Mouse (Mus musculus) urinary bladder, postnatal 25 days (tissue): ENCODE measurements around the gene Sema5b.

Experiments used
- DNase-seq: peaks from one replicate; pipeline ENCODE4 v3.0.0; 2022; ENCODE audit warnings: low spot score

Gene Sema5b

DNA sequence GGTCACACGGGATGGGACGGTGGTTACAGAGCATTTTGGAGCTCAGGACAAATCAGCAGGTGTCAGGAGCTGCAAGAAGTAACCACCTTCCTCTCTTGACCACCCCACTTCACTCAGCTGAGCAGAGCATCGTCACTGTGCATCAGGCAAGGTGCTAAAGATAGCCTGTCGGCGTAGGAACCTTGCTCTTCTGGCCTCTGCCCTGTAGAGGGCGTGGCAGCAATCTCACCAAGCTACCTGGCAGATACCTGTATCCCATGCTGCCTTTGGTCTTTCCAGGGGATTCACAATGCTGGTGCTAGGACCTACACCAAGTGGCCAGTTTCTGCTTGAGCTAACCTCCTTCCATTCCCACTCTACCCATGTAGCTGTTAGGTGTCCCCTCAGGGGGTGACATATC is 55.3 kb downstream of the Sema5b start:
- no peak for DNase-seq

GRCm38 (mm10) chr16:35596661-35597350 is 55.9 kb downstream of the Sema5b start:
- DNase-seq = no peak

- DNase-seq = no peak
These were observed 57.0 kb downstream of the Sema5b start for GRCm38 (mm10) chr16:35597991-35598390.

DNA sequence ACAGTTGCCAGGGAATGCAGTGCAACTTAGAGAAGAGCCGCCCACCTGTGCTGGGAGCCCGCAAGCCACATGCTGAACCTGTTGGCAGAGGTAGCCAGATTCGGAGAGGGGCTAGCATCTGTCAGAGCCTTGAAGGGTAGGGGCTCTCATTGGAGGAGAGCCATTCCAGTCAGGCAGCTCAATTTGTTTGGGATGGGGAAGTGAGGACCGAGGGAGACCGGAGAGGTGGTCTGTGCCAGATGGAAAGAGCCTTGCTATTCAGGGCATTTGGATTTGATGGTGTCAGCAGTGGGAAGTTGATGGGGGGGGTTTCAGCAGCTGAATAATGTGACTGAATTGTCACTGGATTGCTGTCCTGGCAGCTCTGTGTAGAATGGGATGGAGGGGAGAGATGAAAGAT is 57.9 kb downstream of the Sema5b start:
- no peak for DNase-seq

DNA sequence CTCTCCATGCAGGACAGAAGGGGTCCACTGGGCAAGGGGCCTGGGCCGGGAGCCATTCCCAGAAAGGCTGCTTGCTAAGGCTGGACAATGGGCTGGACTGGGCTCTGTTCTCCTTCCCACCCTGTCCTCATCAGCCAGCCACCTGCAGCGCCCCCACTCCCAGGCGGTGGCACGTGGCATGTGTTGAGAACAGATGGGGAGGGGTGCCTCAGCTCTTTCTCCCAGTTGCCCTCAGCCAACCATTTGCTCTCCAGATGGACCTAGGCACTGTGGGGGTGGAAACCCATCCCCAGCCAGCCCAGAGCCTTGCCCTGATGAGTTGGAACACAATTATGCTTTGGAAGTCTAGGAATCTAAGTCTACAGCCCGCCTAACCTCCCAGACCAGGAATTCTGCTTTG is 59.3 kb downstream of the Sema5b start:
- no peak for DNase-seq

DNA sequence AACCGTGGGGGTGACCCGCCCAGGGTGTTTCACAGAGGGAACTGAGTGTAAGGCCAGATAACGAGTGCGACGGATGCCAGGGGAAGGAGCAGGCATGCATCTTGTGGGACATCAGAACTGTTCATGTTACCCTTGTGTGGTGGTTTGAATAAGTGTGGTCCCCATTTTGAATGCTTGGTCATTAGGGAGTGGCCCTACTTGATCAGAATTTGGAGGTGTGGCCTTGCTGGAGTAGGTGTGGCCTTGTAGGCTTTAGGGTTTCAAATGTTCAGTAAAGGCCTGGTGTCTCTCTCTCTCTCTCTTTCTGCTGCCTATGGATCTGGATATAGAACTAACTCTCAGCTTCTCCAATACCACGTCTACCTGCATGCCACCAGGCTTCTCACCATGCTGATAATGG is 60.5 kb downstream of the Sema5b start:
- DNase-seq = no peak

DNA sequence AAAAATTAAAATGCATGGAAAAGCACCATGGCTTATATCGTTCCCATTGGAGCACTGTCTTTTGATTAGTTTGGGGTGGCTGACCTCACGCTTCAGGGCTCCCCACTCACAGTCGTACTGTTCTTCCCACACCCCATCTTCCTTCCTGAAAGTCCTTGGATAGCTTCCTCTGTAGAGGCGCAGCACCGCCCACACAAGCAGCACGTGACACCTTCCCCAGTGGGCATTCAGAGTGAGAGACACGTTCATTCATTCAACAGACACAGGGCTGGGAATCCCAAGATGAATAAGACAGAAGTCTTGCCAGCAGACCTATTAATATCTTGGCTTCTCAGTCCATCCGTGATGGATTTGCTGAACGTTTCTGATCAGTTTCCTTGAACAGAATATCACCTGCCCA is 61.6 kb downstream of the Sema5b start:
- no peak for DNase-seq

DNA sequence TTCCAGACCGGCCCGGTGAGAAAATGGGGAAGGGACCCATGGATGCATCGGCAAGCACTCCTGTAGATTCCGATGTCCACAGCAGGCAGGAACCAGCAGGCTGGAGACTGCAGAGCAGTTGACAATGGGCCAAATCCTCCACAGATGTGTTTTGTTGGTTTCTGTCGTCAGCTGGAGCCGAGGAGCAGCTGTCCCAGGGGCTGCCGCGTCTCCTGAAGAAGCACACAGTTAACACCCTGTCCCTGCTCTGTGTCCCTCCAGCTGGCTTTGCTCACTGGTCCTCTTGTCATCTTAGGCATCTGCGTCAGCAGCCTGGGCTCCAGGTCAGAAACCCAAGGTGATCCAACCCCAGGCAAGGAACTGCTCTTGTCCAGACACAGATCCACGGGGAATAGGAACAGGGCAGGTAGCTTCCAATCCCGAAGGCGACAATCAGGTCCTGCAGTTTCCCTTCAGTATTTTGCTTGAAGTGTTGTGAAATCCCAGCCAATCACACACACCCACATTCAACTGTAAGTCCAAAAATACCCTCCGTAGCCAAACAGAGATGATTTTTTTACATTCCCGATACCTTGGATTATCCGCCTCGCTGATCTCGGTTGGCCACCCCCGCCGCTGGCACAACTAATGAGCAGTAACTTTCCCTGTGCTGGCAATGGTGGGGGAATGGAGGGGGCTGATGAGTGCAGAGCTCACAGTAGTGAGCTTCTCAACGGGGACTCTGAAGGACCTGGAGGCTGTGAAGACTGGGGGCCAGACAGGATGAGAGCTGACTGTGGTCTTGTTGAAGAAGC is 63.0 kb downstream of the Sema5b start:
- no peak for DNase-seq

GRCm38 (mm10) chr16:35607250-35607649 is 66.3 kb downstream of the Sema5b start:
- DNase-seq = no peak

GRCm38 (mm10) chr16:35608244-35608643 is 67.3 kb downstream of the Sema5b start:
- no peak for DNase-seq

- DNase-seq = no peak
These were observed 68.6 kb downstream of the Sema5b start for GRCm38 (mm10) chr16:35609561-35609960.

DNA sequence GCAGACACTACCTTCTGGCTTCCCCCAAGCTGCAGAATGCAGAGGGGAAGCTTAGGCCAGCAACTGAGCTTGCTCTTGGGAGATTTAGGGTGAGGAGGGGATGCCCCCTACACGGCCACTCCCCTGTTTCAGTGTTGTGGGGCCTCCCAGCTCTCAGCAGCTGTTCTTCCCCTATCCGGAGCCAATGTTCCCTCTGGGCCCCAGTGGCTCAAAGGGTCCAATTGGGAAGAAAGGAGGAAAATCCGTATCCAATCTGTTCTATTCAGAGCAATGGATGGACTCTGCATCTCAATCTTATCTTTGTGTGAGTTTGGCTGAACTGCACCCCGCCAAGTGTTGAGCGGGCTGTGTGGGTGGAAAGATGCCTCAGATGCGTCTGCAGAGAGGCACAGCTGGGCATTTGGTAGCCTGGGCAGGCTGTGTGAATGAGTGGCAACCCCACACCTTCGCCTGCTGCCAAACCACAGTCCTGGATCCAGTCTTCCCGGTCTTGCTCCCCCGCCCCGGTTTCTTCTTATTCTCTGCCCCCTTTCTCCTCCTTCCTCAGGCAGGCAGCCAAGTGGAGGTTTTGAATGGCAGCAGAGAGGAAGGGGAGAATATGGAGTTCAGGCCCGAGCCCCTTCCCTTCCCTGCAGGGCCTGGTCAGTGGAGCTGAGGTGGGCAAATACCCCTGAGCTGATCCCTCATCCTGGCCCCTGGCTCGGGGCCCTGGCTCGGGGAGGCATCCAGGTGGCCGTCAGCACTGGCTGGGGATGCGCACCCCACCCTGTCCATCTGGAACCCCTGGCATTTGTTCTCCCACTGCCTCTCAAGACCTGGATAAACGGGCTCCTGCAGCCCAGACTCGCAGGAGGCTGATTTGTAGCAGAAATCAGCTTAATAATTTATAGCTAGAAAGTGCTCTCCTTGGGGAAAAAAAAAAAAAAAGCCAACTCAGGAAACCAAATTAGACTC is 73.2 kb downstream of the Sema5b start:
- DNase-seq = no peak

DNA sequence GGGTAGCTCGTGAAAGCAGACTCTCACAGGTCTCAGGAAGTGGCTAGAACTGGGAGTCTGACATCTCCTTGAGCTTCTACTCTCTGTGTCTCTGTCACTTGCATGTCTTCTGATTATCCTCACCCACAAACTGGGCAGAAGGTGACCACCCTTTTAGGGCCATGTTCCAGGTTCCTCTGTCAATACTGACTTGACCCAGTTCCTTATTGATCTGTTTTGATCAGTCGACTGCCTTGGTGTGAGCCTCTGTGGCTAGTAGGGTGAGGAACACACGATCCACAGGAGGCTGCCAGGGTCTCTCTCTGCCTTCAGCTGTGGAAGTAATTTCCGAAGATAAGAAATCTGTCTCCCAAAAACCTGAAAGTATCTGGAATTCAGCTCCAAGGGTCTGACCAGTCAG is 76.8 kb downstream of the Sema5b start:
- DNase-seq = no peak

DNA sequence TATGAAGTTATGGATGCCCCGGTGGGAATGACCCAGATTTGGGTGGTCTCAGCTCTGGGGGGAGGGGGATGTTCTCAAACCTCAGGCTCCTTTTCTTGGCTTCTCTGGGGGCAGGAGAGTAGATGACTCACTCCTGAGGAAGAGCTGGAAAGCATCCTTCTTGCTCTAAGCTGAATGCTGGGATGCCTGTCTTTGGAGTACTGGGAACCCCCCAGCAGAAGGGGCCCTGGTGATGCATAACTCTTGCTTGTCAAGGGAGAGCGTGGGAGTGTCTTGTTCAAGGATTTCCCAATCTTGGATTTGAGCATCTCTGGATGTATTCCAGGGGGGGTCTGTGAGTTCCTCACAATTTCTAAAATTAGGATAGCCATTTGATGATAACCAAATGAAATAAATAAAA is 82.1 kb downstream of the Sema5b start:
- no peak for DNase-seq

GRCm38 (mm10) chr16:35623986-35624385 is 83.0 kb downstream of the Sema5b start:
- DNase-seq = no peak

GRCm38 (mm10) chr16:35624877-35625276 is 83.9 kb downstream of the Sema5b start:
- no peak for DNase-seq

- no peak for DNase-seq
These were observed 84.5 kb downstream of the Sema5b start for GRCm38 (mm10) chr16:35625286-35626020.

DNA sequence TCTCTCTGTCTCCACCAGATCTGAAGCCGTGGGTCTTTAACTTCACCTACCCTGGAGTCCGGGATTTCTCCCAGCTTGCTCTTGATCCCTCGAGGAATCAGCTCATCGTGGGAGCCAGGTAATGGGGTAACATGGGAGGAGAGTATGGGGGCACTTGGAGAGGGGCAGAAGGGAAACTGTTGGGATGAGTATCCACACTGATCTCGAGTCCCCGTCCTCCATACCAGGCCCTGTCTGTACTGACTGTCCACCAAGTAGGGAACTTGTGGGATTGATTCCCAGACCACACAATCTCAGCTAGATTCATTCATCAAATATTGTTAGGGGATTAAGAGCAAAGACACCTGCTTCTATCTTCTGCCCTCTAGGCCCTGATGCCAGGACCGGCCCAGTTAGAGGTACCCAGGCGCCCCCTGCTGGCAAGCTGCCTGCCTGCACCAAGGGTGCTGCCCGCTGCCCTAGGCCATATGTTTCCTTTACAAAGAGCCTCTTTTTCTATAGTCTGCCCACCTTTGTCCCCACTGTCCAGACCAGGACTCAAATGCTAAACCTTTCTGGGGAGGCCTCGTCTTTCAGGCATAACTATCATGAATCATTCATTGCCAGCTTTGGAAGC is 87.2 kb downstream of the Sema5b start:
- peak; percentile 81 for DNase-seq

GRCm38 (mm10) chr16:35630470-35631183 is 89.7 kb downstream of the Sema5b start:
- peak; percentile 9 for DNase-seq

- DNase-seq = no peak
These were observed 92.1 kb downstream of the Sema5b start for GRCm38 (mm10) chr16:35633058-35633457.

GRCm38 (mm10) chr16:35634971-35635370 is 94.0 kb downstream of the Sema5b start:
- DNase-seq = no peak
